Mouse (Mus musculus) midbrain, embryonic 16.5 days (tissue): ENCODE measurements around the gene Orai1. TPM values are rescaled to one million over a fixed set of nuclear protein-coding genes. Genes with fewer than 3 reads are reported as not detected.

ENCODE experiments used
- polyA plus RNA-seq: library from polyadenylated mRNA; unstranded; fragments of >200 nt; fragmentation: Nextera tagmentation; extraction: Ambion mirVana; gene quantifications from 2 replicates; pipeline ENCODE4 v1.2.1, GENCODE M21; 2015

Gene Orai1
- polyA plus RNA-seq, 1 experiment from 2014 or later = 10.7 TPM

Other genes with a start within 250 kb of the Orai1 start
- 63.4 and 69.5 TPM in 2 replicates for gene Camkk2, start 235.7 kb upstream of the Orai1 start, polyA plus RNA-seq
- 520 and 546 TPM in 2 replicates for gene Anapc5, start 193.7 kb upstream of the Orai1 start, polyA plus RNA-seq
- 48.3 and 50.7 TPM in 2 replicates for gene Rnf34, start 165.0 kb upstream of the Orai1 start, polyA plus RNA-seq
- gene Kdm2b, start 25.3 kb upstream of the Orai1 start, polyA plus RNA-seq = 117 and 123 TPM in 2 replicates
- gene Morn3, start 31.9 kb downstream of the Orai1 start, polyA plus RNA-seq = 0.62 and 1.7 TPM in 2 replicates
- 16.9 and 18.7 TPM in 2 replicates for gene Tmem120b, start 53.3 kb downstream of the Orai1 start, polyA plus RNA-seq
- gene Rhof, start 117.6 kb downstream of the Orai1 start, polyA plus RNA-seq = 13.9 and 21.4 TPM in 2 replicates
- 10.0 and 11.8 TPM in 2 replicates for gene Setd1b, start 127.1 kb downstream of the Orai1 start, polyA plus RNA-seq
- 73.6 and 77.6 TPM in 2 replicates for gene Psmd9, start 154.3 kb downstream of the Orai1 start, polyA plus RNA-seq
- gene Hpd, start 167.7 kb downstream of the Orai1 start, polyA plus RNA-seq = not detected in 2 replicates
- 0.94 and 1.7 TPM in 2 replicates for gene Wdr66, start 237.0 kb downstream of the Orai1 start, polyA plus RNA-seq